Mouse (Mus musculus) megakaryocyte, embryonic 14.5 days (primary cell): ENCODE results near the gene Gm21083. TPM values are rescaled to one million over a fixed set of nuclear protein-coding genes. Genes with fewer than 3 reads are reported as not detected.
"Not testable (repeated sequence)": the region's sequence is repeated elsewhere in the genome, so short reads cannot be mapped to it uniquely, and the experiment has no call there.

Experiments
- H3K27me3 ChIP-seq: replicated peaks from 2 replicates; pipeline ENCODE3; 2012; ENCODE audit warnings: inconsistent platforms
- H3K36me3 ChIP-seq: replicated peaks from 2 replicates; pipeline ENCODE3; 2012; ENCODE audit warnings: low read length, inconsistent platforms, mixed read lengths
- H3K4me1 ChIP-seq: 2 replicates; pipeline ENCODE4 v1.6.1; 2012; ENCODE audit warnings: inconsistent platforms
- H3K4me3 ChIP-seq: replicated peaks from 2 replicates; pipeline ENCODE3; 2012; ENCODE audit warnings: moderate library complexity, mild to moderate bottlenecking, inconsistent platforms
- H3K9me3 ChIP-seq: 2 replicates; pipeline ENCODE4 v1.6.1; 2012; ENCODE audit warnings: inconsistent platforms
- GATA1 ChIP-seq: IDR thresholded peaks from 3 replicates; pipeline ENCODE4 v1.6.1; 2012; ENCODE audit warnings: mixed read lengths, low read length, inconsistent platforms, borderline replicate concordance
- polyA plus RNA-seq: library from polyadenylated mRNA; stranded (reverse); fragments of >175 nt; gene quantifications from 2 replicates; pipeline ENCODE4 v1.2.3, GENCODE M21; 2012; ENCODE audit warnings: low replicate concordance; ENCODE audit not compliant: insufficient read depth

Gene Gm21083
- not detected in 2 replicates for polyA plus RNA-seq

- not testable (repeated sequence) for H3K27me3 ChIP-seq
These were observed at the start of gene Gm21083 for GRCm38 (mm10) chr5:15577033-15577432. Gene Gm21083 (plus strand): TSS chr5:15577333.

DNA sequence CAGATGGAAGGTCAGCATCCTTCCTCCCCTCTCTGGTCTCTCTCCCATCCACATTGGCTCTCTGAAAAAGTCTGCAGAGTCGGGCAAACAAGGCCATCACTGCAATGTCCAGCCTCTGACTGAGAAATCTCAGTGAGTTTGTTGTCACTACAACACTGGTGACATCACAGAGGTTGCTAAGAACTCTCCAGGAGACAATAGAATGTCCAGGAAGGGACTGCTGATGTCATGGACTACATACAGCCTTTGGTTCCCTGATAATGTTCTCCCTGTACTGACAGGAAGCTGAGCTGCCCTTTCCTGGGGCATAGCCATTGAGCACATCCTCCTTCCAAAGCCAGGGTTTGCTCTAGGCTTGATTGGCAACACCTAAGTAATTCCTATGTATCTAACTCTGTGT, 48.0 kb upstream of the Gm21083 start, which contains the start of gene Gm21190:
TSS of gene Gm21190 (minus strand) at position 101 of the 400 bp plus-strand sequence.
- not testable (repeated sequence) for H3K27me3 ChIP-seq, H3K4me3 ChIP-seq, H3K9me3 ChIP-seq, H3K4me1 ChIP-seq, H3K36me3 ChIP-seq

More at GRCm38 (mm10) chr5:15577033-15577432, at the start of gene Gm21083:
- not testable (repeated sequence) for H3K9me3 ChIP-seq, H3K4me1 ChIP-seq, H3K36me3 ChIP-seq, H3K4me3 ChIP-seq

DNA sequence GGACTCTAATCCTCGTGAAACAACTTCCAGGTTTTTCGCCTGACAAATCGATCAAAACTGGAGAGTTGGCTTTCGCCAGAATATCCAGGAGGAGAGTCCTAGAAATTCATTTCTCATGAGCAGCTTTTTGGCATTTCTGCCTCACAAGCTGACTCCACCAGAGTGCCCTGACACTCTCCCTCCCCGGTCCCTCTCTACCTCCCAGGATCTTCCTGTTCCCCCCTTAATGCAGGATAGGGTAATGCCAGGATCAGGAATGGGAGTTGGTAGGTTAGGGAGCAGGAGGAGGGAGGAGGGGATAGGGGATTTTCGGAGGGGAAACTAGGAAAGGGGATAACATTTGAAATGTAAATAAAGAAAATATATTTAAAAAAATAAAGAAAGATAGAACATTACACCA, 28.5 kb upstream of the Gm21083 start:
- H3K27me3 ChIP-seq, H3K4me3 ChIP-seq, H3K9me3 ChIP-seq, H3K36me3 ChIP-seq, H3K4me1 ChIP-seq: not testable (repeated sequence)

- not testable (repeated sequence) for H3K9me3 ChIP-seq, H3K27me3 ChIP-seq, H3K4me1 ChIP-seq, H3K4me3 ChIP-seq, H3K36me3 ChIP-seq
- TF ChIP-seq GATA1, result peak; percentile 26; the same call in 1 of the 3 replicates
These were observed 28.0 kb upstream of the Gm21083 start for GRCm38 (mm10) chr5:15549134-15549533.

- not testable (repeated sequence) for H3K27me3 ChIP-seq, H3K9me3 ChIP-seq, H3K4me1 ChIP-seq, H3K36me3 ChIP-seq, H3K4me3 ChIP-seq
These were observed 27.5 kb upstream of the Gm21083 start for GRCm38 (mm10) chr5:15549606-15550005.

GRCm38 (mm10) chr5:15558654-15559053, 18.5 kb upstream of the Gm21083 start:
- not testable (repeated sequence) for H3K36me3 ChIP-seq, H3K27me3 ChIP-seq, H3K4me3 ChIP-seq, H3K4me1 ChIP-seq
- H3K9me3 ChIP-seq, result peaks cover 11% of the 10 kb centered on the region

DNA sequence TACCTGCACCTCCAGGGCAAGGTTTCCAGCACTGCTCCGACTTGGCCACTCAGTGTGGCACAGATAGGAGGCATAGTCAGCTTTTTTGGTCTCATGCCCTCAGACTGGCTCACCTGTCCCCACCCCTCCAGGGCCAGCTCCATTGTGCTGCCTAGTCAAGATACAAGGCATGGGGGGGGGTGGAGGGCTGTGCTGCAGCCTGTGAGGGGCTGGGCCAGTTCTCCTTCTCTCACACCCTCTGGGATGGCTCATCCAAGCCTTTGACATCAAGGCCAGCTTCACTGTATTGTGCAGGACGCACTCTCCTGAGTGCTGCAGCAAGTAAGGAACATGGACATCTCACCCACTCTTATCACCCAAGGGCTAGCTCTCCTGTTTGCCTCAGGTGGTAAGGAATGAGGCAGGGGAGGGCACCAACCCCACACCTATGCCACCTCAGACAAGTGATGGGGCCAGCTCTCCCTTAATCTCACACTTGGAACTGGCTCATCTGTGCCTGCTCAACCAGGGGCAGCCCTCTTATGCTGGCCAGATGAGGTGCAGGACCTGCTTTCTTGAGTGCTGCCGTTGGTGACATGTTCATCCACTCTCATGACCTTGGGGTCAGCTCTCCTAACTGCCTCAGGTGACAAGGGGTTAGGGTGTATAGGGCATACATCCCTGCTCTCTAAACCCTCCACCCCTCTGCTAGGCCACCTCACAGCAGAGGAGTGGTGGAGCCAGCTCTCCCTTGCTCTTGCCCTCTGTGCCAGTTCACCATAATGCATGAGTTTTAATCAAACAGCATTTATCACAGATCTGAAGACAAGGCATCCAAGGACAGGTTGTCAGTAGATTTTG, 15.5 kb upstream of the Gm21083 start:
- not testable (repeated sequence) for H3K4me1 ChIP-seq, H3K4me3 ChIP-seq, H3K9me3 ChIP-seq, H3K27me3 ChIP-seq, H3K36me3 ChIP-seq

GRCm38 (mm10) chr5:15573735-15574134, 3.4 kb upstream of the Gm21083 start:
- not testable (repeated sequence) for H3K4me1 ChIP-seq, H3K9me3 ChIP-seq, H3K4me3 ChIP-seq, H3K36me3 ChIP-seq, H3K27me3 ChIP-seq

GRCm38 (mm10) chr5:15586351-15586750, 9.2 kb downstream of the Gm21083 start:
- not testable (repeated sequence) for H3K27me3 ChIP-seq, H3K4me3 ChIP-seq, H3K4me1 ChIP-seq, H3K9me3 ChIP-seq, H3K36me3 ChIP-seq

DNA sequence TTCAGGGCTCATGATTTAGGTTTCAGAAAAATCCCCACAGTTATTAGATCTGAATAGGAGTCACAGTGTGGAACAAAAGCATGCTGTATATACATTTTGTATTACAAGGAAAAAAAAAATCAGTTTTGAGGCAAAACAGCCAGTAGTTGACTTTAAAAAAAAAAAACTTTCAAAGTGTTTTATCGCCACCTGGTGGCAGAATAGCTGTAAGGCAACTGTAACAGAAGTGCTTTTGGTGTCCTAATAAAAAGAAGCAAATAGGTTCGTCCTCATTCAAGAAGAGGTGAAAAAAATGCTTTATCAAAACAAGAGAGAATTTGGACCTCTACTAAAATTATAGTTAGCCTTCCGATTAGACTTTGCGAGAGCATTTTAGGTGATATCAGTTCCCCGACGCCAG, 11.2 kb downstream of the Gm21083 start:
- not testable (repeated sequence) for H3K36me3 ChIP-seq, H3K9me3 ChIP-seq, H3K4me3 ChIP-seq, H3K4me1 ChIP-seq, H3K27me3 ChIP-seq

DNA sequence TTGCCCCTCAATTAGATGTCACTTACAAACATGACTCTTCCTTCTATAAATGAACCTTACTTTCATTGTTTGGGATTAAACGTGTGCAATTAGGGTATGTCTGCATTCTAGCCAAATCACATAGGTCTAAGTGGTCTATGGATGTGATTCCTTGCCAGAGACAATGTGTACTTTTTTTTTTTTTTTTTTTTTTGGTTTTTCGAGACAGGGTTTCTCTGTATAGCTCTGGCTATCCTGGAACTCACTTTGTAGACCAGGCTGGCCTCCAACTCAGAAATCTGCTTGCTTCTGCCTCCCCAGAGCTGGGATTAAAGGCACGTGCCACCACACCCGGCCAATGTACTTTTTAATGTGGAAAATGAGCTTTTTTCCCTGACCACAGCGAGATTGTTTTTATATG, 13.5 kb downstream of the Gm21083 start:
- not testable (repeated sequence) for H3K4me3 ChIP-seq, H3K36me3 ChIP-seq, H3K4me1 ChIP-seq

GRCm38 (mm10) chr5:15591577-15591976, 14.4 kb downstream of the Gm21083 start:
- H3K36me3 ChIP-seq, H3K9me3 ChIP-seq, H3K27me3 ChIP-seq, H3K4me3 ChIP-seq, H3K4me1 ChIP-seq: not testable (repeated sequence)

More for the DNA sequence above, 13.5 kb downstream of the Gm21083 start:
- H3K9me3 ChIP-seq, H3K27me3 ChIP-seq: not testable (repeated sequence)

DNA sequence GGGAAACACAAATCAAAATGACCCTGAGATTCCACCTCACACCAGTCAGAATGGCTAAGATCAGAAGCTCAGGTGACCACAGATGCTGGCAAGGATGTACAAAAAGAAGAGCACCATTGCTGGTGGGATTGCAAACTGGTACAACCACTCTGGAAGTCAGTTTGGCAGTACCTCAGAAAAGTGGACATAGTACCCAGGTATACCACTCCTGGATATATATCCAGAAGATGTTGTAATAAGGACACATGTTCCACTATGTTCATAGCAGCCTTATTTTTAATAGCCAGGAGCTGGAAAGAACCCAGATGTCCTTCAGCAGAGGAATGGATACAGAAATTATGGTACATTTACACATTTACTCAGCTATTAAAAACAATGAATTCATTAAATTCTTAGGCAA, 21.7 kb downstream of the Gm21083 start:
- not testable (repeated sequence) for H3K27me3 ChIP-seq

DNA sequence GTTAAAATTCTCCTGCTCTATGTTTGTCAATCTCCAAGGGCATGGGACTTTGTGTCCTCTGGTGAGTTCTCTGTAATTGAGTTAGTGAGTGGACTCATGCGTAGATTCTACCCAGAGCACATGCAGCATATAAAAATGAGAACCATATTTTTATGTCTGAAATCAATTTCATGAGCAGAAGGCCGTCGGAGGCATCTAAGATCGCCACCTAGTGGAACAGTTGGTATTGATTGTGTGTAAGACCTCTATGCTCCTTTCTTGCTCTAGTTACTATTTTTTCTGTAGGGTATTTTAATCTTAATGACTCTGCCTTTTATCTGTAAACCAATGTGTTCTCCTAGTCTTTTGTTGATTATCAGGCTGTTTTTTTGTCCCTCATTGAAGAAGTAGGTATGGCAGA, 23.2 kb downstream of the Gm21083 start:
- H3K9me3 ChIP-seq, H3K27me3 ChIP-seq, H3K36me3 ChIP-seq, H3K4me1 ChIP-seq, H3K4me3 ChIP-seq: not testable (repeated sequence)

More for the DNA sequence above, 21.7 kb downstream of the Gm21083 start:
- not testable (repeated sequence) for H3K36me3 ChIP-seq, H3K4me1 ChIP-seq, H3K9me3 ChIP-seq, H3K4me3 ChIP-seq

DNA sequence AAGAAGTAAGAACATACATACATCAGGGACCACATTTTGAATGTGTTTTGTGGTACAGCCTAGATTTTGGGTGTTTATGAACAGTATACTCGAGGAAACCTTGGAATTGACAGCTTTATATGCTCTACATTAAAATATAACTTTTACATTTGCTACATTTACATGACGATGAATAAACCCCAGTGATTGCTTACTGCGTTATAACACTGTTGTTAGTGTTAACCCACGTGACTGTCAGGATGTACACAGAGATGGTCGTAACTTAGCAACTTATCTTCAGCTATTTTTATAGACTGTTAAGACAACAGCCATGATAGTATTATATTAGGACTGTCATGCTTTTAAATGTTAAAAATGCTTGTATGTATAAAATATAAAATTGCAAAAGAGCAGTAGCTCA, 24.3 kb downstream of the Gm21083 start:
- H3K4me3 ChIP-seq, H3K4me1 ChIP-seq, H3K9me3 ChIP-seq, H3K27me3 ChIP-seq, H3K36me3 ChIP-seq: not testable (repeated sequence)

DNA sequence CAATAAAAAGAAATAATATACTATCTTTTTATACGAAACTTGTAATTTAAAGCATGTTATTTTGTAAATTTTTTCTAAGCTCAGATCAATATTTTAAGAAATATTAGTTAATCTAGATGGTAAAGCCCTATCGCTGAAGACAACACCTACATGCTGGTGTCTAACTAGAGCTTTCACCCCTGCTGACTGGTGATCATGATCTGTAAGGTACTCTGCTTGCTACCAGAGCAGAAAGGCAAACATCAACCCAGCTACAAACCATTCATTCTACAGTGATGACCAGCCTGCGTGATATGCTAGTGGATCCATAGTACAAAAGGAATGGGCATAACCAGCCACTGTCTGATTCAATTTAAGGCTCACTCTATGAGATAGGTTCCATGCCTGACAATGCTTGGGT, 24.8 kb downstream of the Gm21083 start:
- H3K36me3 ChIP-seq, H3K27me3 ChIP-seq, H3K4me3 ChIP-seq, H3K4me1 ChIP-seq, H3K9me3 ChIP-seq: not testable (repeated sequence)
